Mouse (Mus musculus): Measurements from ENCODE around the gene Vstm2a. TPM values are rescaled to one million over a fixed set of nuclear protein-coding genes. Genes with fewer than 3 reads are reported as not detected.

The Vstm2a gene
- polyA plus RNA-seq, 1 experiment = not detected

DNA sequence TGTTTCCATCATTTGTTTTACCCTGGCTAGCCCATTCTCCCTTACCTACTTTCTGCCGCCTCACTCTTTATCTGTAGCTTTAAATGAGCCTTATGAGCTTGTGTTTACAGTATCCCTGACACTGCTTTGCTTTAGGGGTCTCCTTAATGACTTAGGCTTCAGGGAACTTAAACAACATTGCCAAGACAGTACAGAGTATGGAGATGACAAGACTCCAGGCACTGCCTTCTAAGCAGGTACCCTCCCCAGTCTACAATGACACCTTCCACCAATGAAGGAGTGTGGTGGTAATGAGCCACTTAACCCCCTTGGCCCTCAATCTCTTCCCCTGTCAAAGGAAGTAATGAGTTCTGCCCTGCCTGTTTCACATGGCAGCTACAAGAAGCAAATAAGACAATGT is 42.4 kb downstream of the Vstm2a start:
- no peak overlapping the region for H3K4me3 ChIP-seq (replicated peaks)
- no peaks in the 10 kb centered on the region for H3K9me3 ChIP-seq
- no peaks in the 10 kb centered on the region for H3K27me3 ChIP-seq (replicated peaks)
- H3K36me3 ChIP-seq (replicated peaks; ENCODE audit: low read length) = no peaks in the 10 kb centered on the region
- no peaks in the 10 kb centered on the region for H3K4me1 ChIP-seq
- no peak for TF ChIP-seq GATA1 (IDR thresholded peaks at IDR 0.05; ENCODE audit: borderline replicate concordance, low read length)
- TF ChIP-seq FLI1 (IDR thresholded peaks at IDR 0.05; ENCODE audit: low read length) = no peak

- Histone ChIP-seq H3K9me3 (no peaks in the 10 kb centered on the region), H3K4me1 (no peaks in the 10 kb centered on the region), H3K36me3 (replicated peaks; ENCODE audit: low read length) (no peaks in the 10 kb centered on the region), H3K4me3 (replicated peaks) (no peak overlapping the region), H3K27me3 (replicated peaks) (no peaks in the 10 kb centered on the region)
- no peak for TF ChIP-seq GATA1 (IDR thresholded peaks at IDR 0.05; ENCODE audit: borderline replicate concordance, low read length)
- TF ChIP-seq FLI1 (IDR thresholded peaks at IDR 0.05; ENCODE audit: low read length) = no peak
These were observed 43.2 kb downstream of the Vstm2a start for GRCm38 (mm10) chr11:16300709-16301108.

- H3K4me1 ChIP-seq = no peaks in the 10 kb centered on the region
- H3K27me3 ChIP-seq (replicated peaks) = no peaks in the 10 kb centered on the region
- H3K4me3 ChIP-seq (replicated peaks) = no peak overlapping the region
- 0 out of 2 replicates have a peak, but pooled peaks cover 3% of the 10 kb centered on the region for H3K9me3 ChIP-seq
- TF ChIP-seq GATA1 (IDR thresholded peaks at IDR 0.05; ENCODE audit: borderline replicate concordance, low read length) = no peak
- TF ChIP-seq FLI1 (IDR thresholded peaks at IDR 0.05; ENCODE audit: low read length) = no peak
- H3K36me3 ChIP-seq (replicated peaks; ENCODE audit: low read length) = no peaks in the 10 kb centered on the region
These were observed 57.6 kb downstream of the Vstm2a start for GRCm38 (mm10) chr11:16315097-16315496.

GRCm38 (mm10) chr11:16345179-16345578 is 87.7 kb downstream of the Vstm2a start:
- H3K27me3 ChIP-seq (replicated peaks) = no peaks in the 10 kb centered on the region
- no peaks in the 10 kb centered on the region for H3K4me1 ChIP-seq
- no peak overlapping the region for H3K4me3 ChIP-seq (replicated peaks)
- H3K9me3 ChIP-seq = 0 out of 2 replicates have a peak, but pooled peaks cover under 1% of the 10 kb centered on the region
- TF ChIP-seq GATA1 (IDR thresholded peaks at IDR 0.05; ENCODE audit: borderline replicate concordance, low read length) = no peak
- TF ChIP-seq FLI1 (IDR thresholded peaks at IDR 0.05; ENCODE audit: low read length) = no peak
- H3K36me3 ChIP-seq (replicated peaks; ENCODE audit: low read length) = no peaks in the 10 kb centered on the region

DNA sequence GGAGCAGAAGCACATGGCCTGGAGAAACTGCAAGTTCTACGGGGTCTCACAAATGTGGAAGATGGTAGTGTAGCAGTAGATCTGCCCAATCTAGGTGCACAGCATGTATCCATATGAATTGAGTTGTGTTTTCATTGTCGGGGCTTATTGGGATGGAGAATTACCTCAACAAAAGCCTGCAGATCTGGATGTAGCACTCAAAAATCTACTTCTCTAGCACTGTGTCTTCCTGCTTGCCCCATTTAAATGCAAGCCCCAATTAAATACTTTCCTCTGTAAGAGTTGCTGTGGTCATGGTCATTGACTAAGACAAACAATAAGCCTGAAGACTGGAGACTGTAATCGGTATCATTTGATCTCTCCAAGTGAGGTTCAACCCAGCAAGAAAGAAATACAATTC is 88.2 kb downstream of the Vstm2a start:
- Histone ChIP-seq H3K9me3 (no peaks in the 10 kb centered on the region), H3K36me3 (replicated peaks; ENCODE audit: low read length) (no peaks in the 10 kb centered on the region)
- TF ChIP-seq FLI1 (IDR thresholded peaks at IDR 0.05; ENCODE audit: low read length) (no peak), GATA1 (IDR thresholded peaks at IDR 0.05; ENCODE audit: borderline replicate concordance, low read length) (no peak)

GRCm38 (mm10) chr11:16351915-16352314 is 94.4 kb downstream of the Vstm2a start:
- Histone ChIP-seq H3K9me3 (no peaks in the 10 kb centered on the region), H3K27me3 (replicated peaks) (no peaks in the 10 kb centered on the region), H3K4me1 (no peaks in the 10 kb centered on the region), H3K36me3 (replicated peaks; ENCODE audit: low read length) (no peaks in the 10 kb centered on the region), H3K4me3 (replicated peaks) (no peak overlapping the region)
- TF ChIP-seq FLI1 (IDR thresholded peaks at IDR 0.05; ENCODE audit: low read length) (no peak), GATA1 (IDR thresholded peaks at IDR 0.05; ENCODE audit: borderline replicate concordance, low read length) (no peak)

More for the DNA sequence above, 88.2 kb downstream of the Vstm2a start:
- Histone ChIP-seq H3K4me1 (no peaks in the 10 kb centered on the region), H3K27me3 (replicated peaks) (no peaks in the 10 kb centered on the region), H3K4me3 (replicated peaks) (no peak overlapping the region)

DNA sequence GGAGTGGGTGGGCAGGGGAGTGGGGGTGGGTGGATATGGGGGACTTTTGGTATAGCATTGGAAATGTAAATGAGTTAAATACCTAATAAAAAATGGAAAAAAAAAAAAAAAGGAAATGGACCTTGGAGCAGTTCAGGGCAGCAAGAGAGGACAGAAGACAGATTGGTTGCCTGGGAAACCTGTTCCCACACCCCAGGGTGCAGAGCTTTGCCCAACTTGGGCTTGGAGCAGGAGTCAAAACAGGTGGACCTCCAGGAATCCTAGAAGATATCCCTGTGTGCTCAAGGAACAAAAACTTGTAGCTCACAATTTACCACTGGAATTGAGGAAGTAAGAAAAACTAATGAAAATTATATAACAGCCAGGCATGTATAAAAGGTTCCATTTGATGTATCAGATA is 96.8 kb downstream of the Vstm2a start:
- Histone ChIP-seq H3K27me3 (replicated peaks) (no peaks in the 10 kb centered on the region), H3K4me1 (no peaks in the 10 kb centered on the region), H3K9me3 (peaks cover 5% of the 10 kb centered on the region), H3K36me3 (replicated peaks; ENCODE audit: low read length) (no peaks in the 10 kb centered on the region), H3K4me3 (replicated peaks) (no peak overlapping the region)
- TF ChIP-seq GATA1 (IDR thresholded peaks at IDR 0.05; ENCODE audit: borderline replicate concordance, low read length) = no peak
- TF ChIP-seq FLI1 (IDR thresholded peaks at IDR 0.05; ENCODE audit: low read length) = no peak

GRCm38 (mm10) chr11:16366852-16367587 is 109.5 kb downstream of the Vstm2a start:
- Histone ChIP-seq H3K27me3 (replicated peaks) (no peaks in the 10 kb centered on the region), H3K9me3 (no peaks in the 10 kb centered on the region), H3K4me1 (no peaks in the 10 kb centered on the region), H3K36me3 (replicated peaks; ENCODE audit: low read length) (no peaks in the 10 kb centered on the region), H3K4me3 (replicated peaks) (no peak overlapping the region)
- TF ChIP-seq GATA1 (IDR thresholded peaks at IDR 0.05; ENCODE audit: borderline replicate concordance, low read length) = no peak
- TF ChIP-seq FLI1 (IDR thresholded peaks at IDR 0.05; ENCODE audit: low read length) = no peak

DNA sequence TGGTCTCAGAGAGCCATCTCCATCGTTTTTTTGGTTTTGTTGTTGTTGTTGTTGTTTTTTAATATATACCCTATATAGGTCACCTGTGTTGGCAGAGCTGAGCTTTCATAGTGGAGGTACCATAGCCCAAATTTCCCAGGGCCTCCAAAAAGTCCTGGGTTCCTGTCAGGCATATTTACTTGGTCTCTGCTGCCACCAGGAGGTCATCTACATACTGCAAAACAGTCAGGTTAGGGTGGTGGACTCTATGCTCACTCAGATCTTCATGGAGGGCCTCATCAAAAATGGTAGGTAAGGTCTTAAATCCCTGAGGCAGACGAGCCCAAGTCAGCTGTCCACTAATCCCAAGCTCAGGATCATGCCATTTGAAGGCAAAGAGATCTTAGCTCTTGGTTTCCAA is 146.1 kb downstream of the Vstm2a start:
- H3K27me3 ChIP-seq (replicated peaks) = no peaks in the 10 kb centered on the region
- H3K4me1 ChIP-seq = no peaks in the 10 kb centered on the region
- no peaks in the 10 kb centered on the region for H3K9me3 ChIP-seq
- no peak for TF ChIP-seq FLI1 (IDR thresholded peaks at IDR 0.05; ENCODE audit: low read length)
- TF ChIP-seq GATA1 (IDR thresholded peaks at IDR 0.05; ENCODE audit: borderline replicate concordance, low read length) = no peak
- no peaks in the 10 kb centered on the region for H3K36me3 ChIP-seq (replicated peaks; ENCODE audit: low read length)
- no peak overlapping the region for H3K4me3 ChIP-seq (replicated peaks)

GRCm38 (mm10) chr11:16411736-16412135 is 154.2 kb downstream of the Vstm2a start:
- no peaks in the 10 kb centered on the region for H3K36me3 ChIP-seq (replicated peaks; ENCODE audit: low read length)
- TF ChIP-seq FLI1 (IDR thresholded peaks at IDR 0.05; ENCODE audit: low read length) = no peak
- no peak for TF ChIP-seq GATA1 (IDR thresholded peaks at IDR 0.05; ENCODE audit: borderline replicate concordance, low read length)
- H3K9me3 ChIP-seq = no peaks in the 10 kb centered on the region
- H3K4me3 ChIP-seq (replicated peaks) = no peak overlapping the region
- no peaks in the 10 kb centered on the region for H3K4me1 ChIP-seq
- no peaks in the 10 kb centered on the region for H3K27me3 ChIP-seq (replicated peaks)
